Mouse (Mus musculus): ENCODE measurements around the gene Cep170. TPM values are rescaled to one million over a fixed set of nuclear protein-coding genes. Genes with fewer than 3 reads are reported as not detected.

Gene Cep170
- total RNA-seq, 2 experiments from 2014 or later = 30.6 to 39.1 TPM

DNA sequence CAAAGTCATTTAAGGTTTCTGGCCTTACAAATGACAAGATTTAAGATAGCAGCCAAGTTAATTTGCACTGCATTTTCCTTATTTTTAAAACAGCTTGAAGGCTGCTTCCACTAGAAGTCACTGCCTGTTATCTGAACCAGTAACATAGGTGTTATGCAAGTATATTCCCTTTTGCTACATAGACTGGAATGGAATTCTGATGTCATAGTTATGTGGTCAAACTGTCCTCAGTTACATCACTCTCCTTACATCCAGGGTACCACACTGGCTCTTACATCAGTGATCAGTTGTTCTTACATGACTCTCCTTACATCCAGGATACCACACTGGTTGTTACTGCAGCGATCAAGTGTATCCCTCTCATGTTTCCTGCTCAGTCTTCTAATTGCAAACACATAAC, 53.2 kb downstream of the Cep170 start:
- intact Hi-C loops (cut with DNase I) = loop anchor here (5.0 kb wide), 1 partner anchor 92 kb away; no protein-coding TSS in a partner anchor

DNA sequence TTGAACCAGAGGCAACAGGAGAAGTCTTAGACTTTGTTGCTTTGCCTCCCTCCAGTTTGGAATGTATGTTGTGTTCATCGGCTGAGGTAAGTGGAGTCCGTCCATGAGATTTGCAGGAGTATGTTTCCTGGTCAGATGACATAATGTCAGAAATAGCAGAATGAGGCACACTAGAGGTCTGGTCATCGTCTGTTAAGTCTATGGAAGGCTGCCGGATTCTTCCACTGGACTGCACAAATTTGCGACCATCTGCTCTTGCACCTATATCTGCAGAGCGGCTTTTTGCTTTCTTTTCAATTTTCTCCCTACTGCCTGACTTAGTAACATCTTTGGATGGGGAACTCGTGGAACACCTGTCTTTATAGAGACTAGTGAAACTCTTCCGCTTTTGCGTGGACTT, 58.3 kb downstream of the Cep170 start:
- DNase-seq = no peak
- intact Hi-C loops (cut with DNase I) = loop anchor here (1.0 kb wide), 1 partner anchor 16 kb away; no protein-coding TSS in a partner anchor

More for the DNA sequence above, 53.2 kb downstream of the Cep170 start:
- DNase-seq = no peak

DNA sequence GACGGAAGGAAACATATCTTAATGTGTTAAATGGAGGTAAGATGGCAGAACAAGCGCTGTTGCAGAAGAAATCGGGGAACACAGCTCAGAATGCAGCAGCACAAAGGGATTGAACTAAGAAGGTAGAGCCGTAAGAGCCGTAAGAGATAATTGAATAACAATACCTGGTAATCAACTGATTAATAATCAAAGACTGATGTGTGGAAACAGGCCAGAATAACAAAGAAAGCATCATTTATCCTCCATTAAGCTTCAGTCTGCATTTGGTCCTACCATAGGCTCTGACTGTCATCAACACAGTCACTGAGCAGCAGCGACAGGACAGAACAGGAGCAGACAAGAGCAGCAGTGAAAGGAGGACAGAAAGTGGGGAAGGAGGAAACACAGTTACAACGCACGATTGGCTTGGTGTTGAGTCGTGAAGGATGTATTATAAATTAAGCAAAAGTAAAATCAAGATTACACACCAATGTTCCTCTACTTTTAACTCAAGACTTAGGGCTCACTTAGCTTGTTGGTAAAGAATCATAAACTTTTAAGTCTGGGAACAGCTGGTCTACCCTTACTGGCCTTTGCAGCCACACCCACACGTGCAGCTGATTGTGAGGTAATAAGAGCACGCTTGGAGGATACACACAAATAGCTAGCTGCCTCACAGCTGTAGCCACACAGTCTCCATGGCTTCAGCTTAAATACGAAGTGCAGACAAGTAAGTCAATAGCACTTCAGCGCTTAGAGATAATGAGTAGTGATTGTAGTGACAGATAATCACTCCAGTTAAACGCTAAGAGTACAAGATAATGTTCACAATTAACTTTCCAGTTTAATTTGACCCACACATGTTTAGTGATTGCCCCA, 59.8 kb downstream of the Cep170 start:
- DNase-seq = no peak
- intact Hi-C loops (cut with DNase I) = no loop called here

DNA sequence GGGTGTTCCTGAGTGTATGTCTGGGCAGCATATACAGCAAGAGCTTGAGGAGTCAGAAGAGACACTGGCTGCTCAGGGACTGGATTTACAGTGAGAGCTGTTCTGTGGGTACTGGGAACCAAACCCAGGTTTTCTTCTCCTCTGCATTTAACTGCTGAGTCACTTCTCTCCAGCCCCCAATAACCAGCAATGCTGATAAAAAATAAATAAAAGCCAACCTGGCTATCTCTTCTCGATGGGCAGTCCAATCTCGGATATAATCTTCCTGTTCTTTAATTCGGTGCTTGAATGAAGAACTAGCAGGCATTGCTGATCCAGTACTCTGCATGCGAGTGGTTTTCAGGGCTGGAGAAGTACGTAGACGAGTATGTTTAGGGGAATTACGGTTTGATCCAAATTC, 64.2 kb downstream of the Cep170 start:
- intact Hi-C loops (cut with DNase I) = no loop called here
- DNase-seq = no peak

DNA sequence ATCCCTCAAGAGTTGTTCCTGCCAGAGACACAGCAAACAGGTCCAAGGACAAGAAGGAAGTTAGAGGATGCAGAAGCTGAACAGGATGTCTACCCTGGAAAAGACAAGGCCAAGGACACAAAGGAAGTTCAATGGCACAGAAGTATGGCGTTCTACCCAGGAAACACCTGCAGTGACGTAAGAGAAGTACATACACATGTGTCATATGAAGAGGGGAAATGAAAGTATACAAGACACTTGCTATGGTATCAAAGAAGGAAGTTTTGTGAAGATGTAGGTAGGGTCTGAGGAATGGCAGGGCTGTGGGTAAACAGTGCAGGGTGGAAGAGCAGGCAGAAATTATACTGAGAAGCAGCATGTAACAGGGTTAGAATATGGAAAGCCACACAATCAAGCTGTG, 81.0 kb downstream of the Cep170 start:
- intact Hi-C loops (cut with DNase I) = no loop called here
- DNase-seq = no peak

DNA sequence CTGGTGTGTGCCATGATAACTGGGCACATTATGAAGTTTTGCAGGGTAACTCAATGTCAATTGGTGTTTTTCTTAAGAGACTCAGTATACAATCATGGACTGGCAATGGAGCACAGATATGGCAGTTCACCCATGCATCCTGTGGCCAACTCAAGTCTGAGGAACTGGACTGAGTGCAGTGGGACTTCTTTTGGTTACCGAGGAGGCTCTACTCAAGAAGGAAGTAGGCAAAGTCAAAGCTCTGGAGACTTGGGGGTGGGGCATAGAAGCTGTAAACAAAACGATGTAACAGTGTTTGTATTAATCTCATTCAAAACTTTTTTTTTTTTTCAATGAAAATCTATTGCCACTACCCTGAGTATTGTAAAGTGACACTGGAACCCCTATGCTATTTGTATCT, 83.3 kb downstream of the Cep170 start:
- DNase-seq = no peak
- intact Hi-C loops (cut with DNase I) = no loop called here

DNA sequence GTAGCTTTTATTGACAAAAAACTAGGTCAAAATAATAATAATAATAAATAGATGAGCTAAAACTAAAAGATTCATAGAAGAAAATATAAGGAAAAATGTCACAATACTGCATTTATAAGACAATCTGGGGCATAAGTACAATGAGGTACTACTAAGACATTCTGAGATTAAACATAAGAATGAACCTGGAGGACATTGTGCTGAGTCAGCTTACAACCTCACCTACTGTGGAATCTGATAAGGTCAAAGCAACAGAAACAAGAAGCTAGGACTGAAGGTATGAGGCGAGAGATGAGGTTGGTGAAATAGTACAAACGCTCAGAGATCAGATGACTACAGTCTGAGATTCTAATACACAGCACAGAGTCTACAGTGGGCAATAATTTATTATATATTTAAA, 86.5 kb downstream of the Cep170 start:
- intact Hi-C loops (cut with DNase I) = no loop called here
- DNase-seq = no peak

DNA sequence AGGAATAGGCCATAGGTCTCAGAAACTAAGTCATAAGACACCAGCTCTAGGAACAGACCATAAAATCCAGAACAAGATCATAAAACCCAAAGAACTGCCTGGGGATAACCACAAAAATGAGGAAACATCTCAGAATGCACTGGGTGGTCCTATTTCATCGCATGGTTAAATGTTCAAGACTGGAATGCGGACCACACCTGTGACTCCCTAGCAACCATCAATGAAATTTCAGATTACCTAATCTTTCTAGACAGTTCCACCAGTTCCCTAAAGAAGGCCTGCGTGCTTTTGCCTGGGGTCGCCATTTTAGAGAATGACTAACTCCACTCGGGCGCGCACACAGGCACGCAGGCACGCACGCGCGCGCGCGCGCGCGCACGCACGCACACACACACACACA, 89.1 kb downstream of the Cep170 start:
- intact Hi-C loops (cut with DNase I) = no loop called here
- DNase-seq = no peak

DNA sequence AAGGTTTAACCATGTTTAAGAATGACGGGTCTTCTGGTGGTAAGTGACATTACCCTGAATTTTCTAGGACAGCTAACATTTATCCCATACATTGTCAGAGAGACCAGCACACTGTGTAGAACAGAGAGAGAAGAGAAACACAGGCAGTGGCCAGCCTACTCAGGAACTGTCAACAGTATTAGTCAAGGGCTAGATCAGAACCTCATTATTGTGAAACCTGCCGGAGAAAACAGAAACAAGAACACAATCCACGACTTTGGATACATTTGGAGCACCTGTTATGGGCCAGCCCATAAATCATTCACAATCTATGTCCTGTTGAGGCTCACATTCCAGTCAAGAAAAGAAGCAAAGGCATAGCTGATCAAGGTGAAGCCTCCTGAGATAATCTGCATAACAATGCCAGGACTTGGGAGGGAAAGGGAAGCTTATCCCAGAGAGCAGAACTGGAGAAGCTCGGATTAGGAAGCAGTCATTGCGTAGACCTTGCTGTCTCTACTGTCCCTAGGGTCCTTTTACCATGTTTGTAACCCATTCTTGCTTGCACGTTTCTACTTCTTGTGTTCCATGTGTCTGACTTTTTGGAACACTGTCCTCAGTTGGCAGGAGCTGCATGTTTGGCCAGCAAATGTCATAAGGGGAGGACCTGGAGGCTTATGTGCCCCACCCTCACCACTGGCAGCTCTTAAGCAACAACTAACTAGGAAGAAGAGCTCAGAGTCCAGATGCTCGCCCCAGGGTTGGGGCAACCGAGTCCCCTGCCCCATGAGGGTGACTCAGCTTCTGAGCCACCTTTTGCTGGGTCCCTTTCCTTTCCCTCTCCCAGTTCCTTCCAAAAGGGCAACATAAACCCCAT, 89.8 kb downstream of the Cep170 start:
- DNase-seq = peak in 1 of 2 experiments; percentile 12
- intact Hi-C loops (cut with DNase I) = no loop called here

DNA sequence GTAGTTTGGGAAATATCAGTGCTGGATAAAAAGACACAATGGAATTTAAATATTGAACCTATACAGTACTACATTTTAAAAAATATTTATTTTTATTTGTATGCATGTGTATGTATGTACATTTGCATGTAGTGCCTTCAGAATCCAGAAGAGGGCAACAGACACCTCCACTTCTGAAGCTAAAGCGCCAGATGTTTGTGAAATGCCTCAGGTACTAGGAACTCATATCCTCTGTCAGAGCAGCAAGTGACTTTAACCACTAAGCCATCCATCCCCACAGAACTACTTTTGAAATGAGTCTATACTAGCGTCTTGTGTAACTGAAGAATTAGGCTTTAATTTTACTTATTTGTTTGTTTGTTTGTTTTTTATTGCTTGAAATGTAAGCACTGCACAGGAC, 101.4 kb downstream of the Cep170 start:
- intact Hi-C loops (cut with DNase I) = loop anchor here (1.0 kb wide), 1 partner anchor 150 kb away; no protein-coding TSS in a partner anchor

DNA sequence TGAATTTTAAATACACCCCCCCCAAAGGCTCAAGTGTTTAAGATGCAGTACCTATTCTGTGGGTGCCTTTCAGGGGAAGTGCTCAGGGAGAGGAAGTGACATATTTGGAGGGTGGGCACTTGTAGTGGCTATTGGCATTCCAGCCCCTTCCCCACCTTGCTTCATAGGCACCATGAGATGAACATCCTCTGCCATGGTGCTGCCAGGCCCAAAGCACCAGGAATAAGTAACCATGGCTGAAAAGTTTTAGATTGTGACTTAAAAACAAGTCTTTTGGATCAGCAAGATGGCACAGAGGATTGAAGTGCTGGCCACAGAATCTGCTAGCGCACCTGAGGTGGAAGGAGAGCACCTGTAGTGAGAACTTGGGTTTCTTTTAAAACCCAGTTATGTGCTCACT, 113.6 kb downstream of the Cep170 start:
- intact Hi-C loops (cut with DNase I) = no loop called here
- DNase-seq = no peak

More for the DNA sequence above, 101.4 kb downstream of the Cep170 start:
- DNase-seq = peak; percentile 53 to 66

DNA sequence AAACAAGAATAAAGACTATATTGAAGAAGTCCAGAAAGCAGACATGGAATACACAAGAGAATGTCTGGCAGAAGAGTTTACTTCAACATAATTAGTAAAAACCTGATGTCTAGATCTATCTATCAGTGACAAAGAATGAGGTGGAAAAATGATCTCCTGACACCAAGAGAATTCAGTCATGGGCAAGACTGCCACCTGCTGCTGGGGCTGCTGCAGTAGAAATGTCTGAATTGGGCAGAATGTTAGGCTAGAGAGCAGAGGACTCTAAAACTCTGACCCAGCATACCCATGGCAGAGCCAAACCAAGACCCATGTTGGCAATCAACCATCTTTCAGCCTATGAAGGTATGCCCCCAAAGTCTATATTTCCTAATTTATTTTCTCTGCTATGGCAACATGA, 114.1 kb downstream of the Cep170 start:
- peak; percentile 25 to 56 for DNase-seq
- intact Hi-C loops (cut with DNase I) = loop anchor here (1.0 kb wide), 1 partner anchor 763 kb away; no protein-coding TSS in a partner anchor

DNA sequence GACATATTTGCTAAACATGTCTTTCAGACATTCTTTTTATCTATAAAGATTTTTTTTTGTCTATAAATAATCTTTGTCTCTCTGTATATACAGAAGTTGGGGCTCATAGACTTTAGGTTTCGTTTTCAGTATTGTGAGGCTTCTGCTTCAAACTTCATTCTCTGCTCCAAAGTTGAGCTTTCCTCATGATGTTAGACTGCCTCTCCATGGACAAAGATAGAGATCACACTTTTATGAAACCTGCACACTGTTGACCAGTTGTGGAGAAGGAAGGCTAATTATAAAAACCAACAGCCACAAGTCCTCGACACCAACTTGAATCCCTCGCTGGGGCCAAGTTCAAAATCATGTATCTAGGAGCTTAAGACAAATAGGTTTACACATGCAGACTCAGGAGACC, 115.2 kb downstream of the Cep170 start:
- no peak for DNase-seq
- intact Hi-C loops (cut with DNase I) = loop anchor here (1.0 kb wide), 2 partner anchors 475 to 762 kb away; no protein-coding TSS in a partner anchor

DNA sequence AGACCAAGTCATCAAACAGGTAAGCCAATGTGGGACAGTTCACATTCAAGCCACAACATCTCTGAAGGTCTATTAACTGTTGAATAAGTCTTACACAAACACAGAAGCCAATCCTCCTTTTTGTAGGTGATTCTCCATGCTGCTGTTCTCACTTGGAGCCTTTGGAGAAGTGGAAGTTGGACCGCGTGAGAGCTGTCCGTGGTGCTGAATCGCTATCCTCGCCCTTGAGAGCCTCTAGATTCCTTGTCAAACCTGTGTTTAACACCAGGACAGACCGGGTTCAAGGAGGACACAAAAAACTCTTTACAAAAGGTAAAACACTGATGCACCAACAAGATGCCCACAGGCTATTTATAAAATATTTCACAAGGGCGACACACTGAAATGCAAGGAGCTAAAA, 116.8 kb downstream of the Cep170 start:
- DNase-seq = peak; percentile 57 to 72
- intact Hi-C loops (cut with DNase I) = no loop called here

DNA sequence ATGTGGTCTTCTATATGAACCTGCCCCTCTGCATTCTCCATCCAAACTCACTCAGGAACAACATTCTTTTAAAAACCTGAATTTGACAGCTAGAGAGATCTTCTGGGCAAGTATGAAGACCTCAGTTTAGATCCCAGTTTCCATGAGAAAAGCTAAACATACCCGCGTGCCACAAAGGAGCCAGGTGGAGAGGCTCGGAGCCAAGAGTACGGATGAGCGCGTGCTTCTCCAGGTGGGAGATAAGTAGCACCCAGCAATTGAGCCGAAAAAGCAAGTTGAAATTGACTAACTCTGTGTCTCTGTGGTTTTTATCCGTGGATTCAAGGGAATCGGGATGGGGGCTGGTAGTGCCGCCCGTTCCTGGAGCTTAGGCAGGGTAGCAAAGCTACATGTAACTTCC, 122.8 kb downstream of the Cep170 start:
- intact Hi-C loops (cut with DNase I) = no loop called here

DNA sequence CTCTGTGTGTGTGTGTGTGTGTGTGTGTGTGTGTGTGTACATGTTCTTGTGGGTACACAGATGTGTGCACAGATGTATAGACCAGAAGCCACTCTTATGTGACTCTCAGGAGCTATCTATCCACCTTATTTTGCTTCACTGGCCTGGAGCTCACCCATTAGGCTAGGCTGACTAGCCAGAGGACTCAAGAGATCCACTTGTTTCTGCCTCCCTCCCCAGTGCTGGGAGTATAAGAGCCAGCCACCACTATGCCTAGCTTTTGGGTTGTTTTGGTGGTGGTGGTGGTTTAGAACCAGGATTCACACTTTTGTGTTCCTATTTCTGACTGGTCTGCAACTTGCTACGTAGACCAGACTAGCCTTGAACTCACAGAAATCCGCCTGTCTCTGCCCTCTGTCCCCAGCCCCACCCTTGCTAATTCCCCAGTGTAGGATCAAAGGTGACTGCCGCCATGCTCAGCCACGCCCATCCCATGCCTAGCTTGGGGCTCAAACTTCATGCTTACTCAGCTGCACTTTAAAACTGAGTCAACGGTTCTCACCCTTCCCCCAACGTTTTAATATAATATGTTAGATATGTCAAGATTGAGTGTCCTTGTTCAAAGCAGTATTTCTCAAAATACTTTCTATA, 125.5 kb downstream of the Cep170 start:
- no peak for DNase-seq
- intact Hi-C loops (cut with DNase I) = no loop called here

More for the DNA sequence above, 122.8 kb downstream of the Cep170 start:
- no peak for DNase-seq

Small RNAs within 50 kb of the gene (microRNA-seq; reads per million reads assigned to microRNA genes)
- 267 to 271 reads per million in 2 experiments for gene Mir350

Other genes with a start within 250 kb of the Cep170 start
- gene Sdccag8, start 593 bp upstream of the Cep170 start, total RNA-seq (2021) = 1 to 10 TPM; 4.2 to 5.3 TPM